Mouse (Mus musculus): Measurements from ENCODE around the gene Arfgap2.

DNA sequence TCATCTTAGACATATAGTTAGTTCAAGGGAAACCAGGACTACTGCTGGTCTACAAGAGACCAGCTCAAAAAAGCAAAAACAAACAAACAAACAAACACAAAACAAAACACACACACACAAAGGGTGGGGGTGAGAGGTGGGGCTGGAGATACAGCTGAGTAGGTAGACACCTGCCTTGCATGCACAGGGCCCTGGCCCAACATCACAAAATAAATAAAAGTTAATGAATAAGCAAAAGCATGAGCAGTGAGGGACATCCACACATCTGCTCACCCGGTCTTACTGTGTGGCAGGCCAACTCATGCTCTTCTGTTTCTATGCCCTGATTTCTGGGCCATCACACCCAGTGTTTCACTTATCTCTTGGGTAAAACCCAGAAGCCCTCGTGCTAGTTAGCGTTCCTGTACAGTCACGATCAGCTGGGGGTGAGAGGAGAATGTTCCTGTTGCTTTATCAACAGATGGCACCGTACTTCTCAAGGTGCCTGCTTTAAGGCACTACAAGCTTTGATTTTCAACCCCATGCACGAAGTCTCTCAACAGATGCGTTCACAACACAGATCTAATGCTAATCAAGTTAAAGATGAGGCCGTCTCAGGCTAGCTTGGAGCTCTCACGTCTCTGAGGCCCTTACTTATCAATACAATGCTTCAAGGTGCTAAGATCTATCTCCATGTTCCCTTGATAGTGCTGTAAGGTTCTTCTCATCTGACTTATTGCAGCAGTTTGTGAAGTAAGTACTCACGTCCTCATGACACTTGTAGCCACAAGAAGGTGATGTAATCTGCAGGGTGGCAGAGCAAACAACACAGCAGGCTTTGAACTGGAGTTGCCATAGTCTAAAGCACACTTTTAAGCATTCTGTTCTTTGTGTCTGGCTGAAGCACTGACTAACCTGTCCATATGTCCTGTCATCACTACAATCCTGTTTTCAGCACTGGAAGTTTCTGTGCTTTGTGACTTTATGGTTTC lies 56.1 kb downstream of the Arfgap2 start:
- TF ChIP-seq CTCF (IDR thresholded peaks at IDR 0.05; ENCODE audit: low read depth) (no peak), EP300 (IDR thresholded peaks at IDR 0.05; ENCODE audit: low read depth) (no peak)
